Mouse (Mus musculus) stomach, postnatal 0 days (tissue): Measurements from ENCODE around the gene Kdm4a. TPM values are rescaled to one million over a fixed set of nuclear protein-coding genes. Genes with fewer than 3 reads are reported as not detected.
A peak's percentile ranks its signal among the peaks of the same experiment; 100 is the strongest.

Source experiments
- ATAC-seq: fragments of 200-750 bp; cut with Nextera tagmentation; 2 replicates; pipeline ENCODE4 v1.8.0; 2017; ENCODE audit not compliant: low FRiP score, low TSS enrichment
- DNase-seq: peaks from one replicate; pipeline ENCODE4 v3.0.0-alpha.2; 2016; ENCODE audit warnings: low spot score
- H3K27ac ChIP-seq: fragments of 300-500 bp; sonication (generic); replicated peaks from 2 replicates; pipeline ENCODE4 v1.5.1; 2014; ENCODE audit warnings: mild to moderate bottlenecking, control low read depth
- H3K27me3 ChIP-seq: fragments of 300-500 bp; sonication (generic); 2 replicates; pipeline ENCODE4 v1.6.1; 2014; ENCODE audit warnings: low read length; ENCODE audit not compliant: control insufficient read depth, insufficient read depth
- H3K36me3 ChIP-seq: fragments of 300-500 bp; sonication (generic); 2 replicates; pipeline ENCODE4 v1.6.1; 2014; ENCODE audit warnings: low read length, mixed read lengths; ENCODE audit not compliant: control insufficient read depth, insufficient read depth
- H3K4me1 ChIP-seq: fragments of 300-500 bp; sonication (generic); replicated peaks from 2 replicates; pipeline ENCODE4 v1.6.1; 2014; ENCODE audit warnings: antibody characterized with exemption; ENCODE audit not compliant: control insufficient read depth, insufficient read depth
- H3K4me2 ChIP-seq: fragments of 300-500 bp; sonication (generic); replicated peaks from 2 replicates; pipeline ENCODE4 v1.6.1; 2014; ENCODE audit warnings: low read depth, mild to moderate bottlenecking, control low read depth, moderate library complexity
- H3K4me3 ChIP-seq: fragments of 300-500 bp; sonication (generic); 2 replicates; pipeline ENCODE4 v1.5.1; 2014; ENCODE audit warnings: low read depth, low read length, control low read depth
- H3K9ac ChIP-seq: fragments of 300-500 bp; sonication (generic); 2 replicates; pipeline ENCODE4 v1.6.1; 2014; ENCODE audit warnings: mild to moderate bottlenecking, low read length, control low read depth, mixed read lengths
- H3K9me3 ChIP-seq: fragments of 300-500 bp; sonication (generic); 2 replicates; pipeline ENCODE4 v1.6.1; 2016; ENCODE audit warnings: low read length; ENCODE audit not compliant: control insufficient read depth
- CTCF ChIP-seq: IDR thresholded peaks from 2 replicates; pipeline ENCODE4 v1.5.1; 2016; ENCODE audit warnings: antibody characterized with exemption, low read depth, mild to moderate bottlenecking, moderate library complexity
- EP300 ChIP-seq: optimal IDR thresholded peaks from 2 replicates; pipeline ENCODE3; 2016; ENCODE audit warnings: antibody characterized with exemption
- WGBS: fragments of 180-500 bp; shearing (Covaris S2); extraction: QIAGEN DNeasy Blood & Tissue Kit; methylation state at CpG from one replicate; pipeline ENCODE4 v1.1.7; 2014; 5-methylcytosine and 5-hydroxymethylcytosine counted together
- polyA plus RNA-seq: library from polyadenylated mRNA; unstranded; fragments of >200 nt; fragmentation: Nextera tagmentation; extraction: Ambion mirVana; gene quantifications from 2 replicates; pipeline ENCODE4 v1.2.1, GENCODE M21; 2015

The Kdm4a gene
- 14.4 and 14.6 TPM in 2 replicates for polyA plus RNA-seq

GRCm38 (mm10) chr4:118179467-118180300 is at the start of gene Kdm4a:
Kdm4a (minus strand) TSS chr4:118180043.
- H3K9me3 ChIP-seq: no peaks in the 10 kb centered on the region
- peaks cover 16% of the 10 kb centered on the region for H3K36me3 ChIP-seq
- H3K4me2 ChIP-seq: peak within 1 kb of the TSS; percentile 71
- peak; percentile 94 for DNase-seq
- peak; percentile 100 for ATAC-seq
- TF ChIP-seq EP300 (no peak), CTCF (no peak; the same call in 1 of the 2 replicates)
- H3K9ac ChIP-seq: peak within 1 kb of the TSS; percentile 70
- no peaks in the 10 kb centered on the region for H3K4me1 ChIP-seq
- H3K27ac ChIP-seq: peak within 1 kb of the TSS; percentile 95
- no peaks in the 10 kb centered on the region for H3K27me3 ChIP-seq
- under 1% methylated on average over 38 of the region's 38 CpGs for WGBS
- H3K4me3 ChIP-seq: peak within 1 kb of the TSS; percentile 80

GRCm38 (mm10) chr4:118229035-118229770 is 49.4 kb upstream of the Kdm4a start:
- H3K9me3 ChIP-seq: no peaks in the 10 kb centered on the region
- TF ChIP-seq CTCF (no peak), EP300 (no peak)
- ATAC-seq: no peak
- H3K36me3 ChIP-seq: peaks cover 44% of the 10 kb centered on the region
- 60% methylated on average over 6 of the region's 6 CpGs for WGBS
- no peaks in the 10 kb centered on the region for H3K27me3 ChIP-seq
- no peak overlapping the region for H3K4me2 ChIP-seq
- no peaks in the 10 kb centered on the region for H3K4me1 ChIP-seq
- no peak for DNase-seq
- no peak overlapping the region for H3K9ac ChIP-seq
- H3K4me3 ChIP-seq: no peak overlapping the region
- H3K27ac ChIP-seq: no peak overlapping the region

- Histone ChIP-seq H3K4me1 (no peaks in the 10 kb centered on the region), H3K4me2 (no peak overlapping the region), H3K9me3 (no peaks in the 10 kb centered on the region), H3K9ac (no peak overlapping the region), H3K27ac (no peak overlapping the region), H3K36me3 (peaks cover 55% of the 10 kb centered on the region), H3K27me3 (no peaks in the 10 kb centered on the region), H3K4me3 (no peak overlapping the region)
- no peak for DNase-seq
- no peak for ATAC-seq
- no peak for TF ChIP-seq CTCF
- no peak for TF ChIP-seq EP300
- WGBS: 81% methylated on average over 12 of the region's 12 CpGs
Measured at GRCm38 (mm10) chr4:118227398-118227797, 47.6 kb upstream of the Kdm4a start.

GRCm38 (mm10) chr4:118221261-118221660 is 41.4 kb upstream of the Kdm4a start:
- Histone ChIP-seq H3K4me3 (no peak overlapping the region), H3K27ac (no peak overlapping the region), H3K9me3 (no peaks in the 10 kb centered on the region), H3K36me3 (peaks cover 44% of the 10 kb centered on the region), H3K9ac (no peak overlapping the region), H3K4me2 (no peak overlapping the region), H3K4me1 (no peaks in the 10 kb centered on the region), H3K27me3 (no peaks in the 10 kb centered on the region)
- no peak for DNase-seq
- TF ChIP-seq EP300 (no peak), CTCF (no peak)
- 71% methylated on average over 7 of the region's 7 CpGs for WGBS
- no peak for ATAC-seq

- no peak overlapping the region for H3K4me2 ChIP-seq
- DNase-seq (no peak), ATAC-seq (no peak)
- WGBS: 73% methylated on average over 9 of the region's 9 CpGs
- TF ChIP-seq EP300 (no peak), CTCF (no peak)
- no peak overlapping the region for H3K9ac ChIP-seq
- H3K4me3 ChIP-seq: no peak overlapping the region
- no peaks in the 10 kb centered on the region for H3K9me3 ChIP-seq
- H3K27me3 ChIP-seq: no peaks in the 10 kb centered on the region
- H3K36me3 ChIP-seq: peaks cover 41% of the 10 kb centered on the region
- H3K4me1 ChIP-seq: no peaks in the 10 kb centered on the region
- no peak overlapping the region for H3K27ac ChIP-seq
Measured at GRCm38 (mm10) chr4:118220756-118221155, 40.9 kb upstream of the Kdm4a start.

GRCm38 (mm10) chr4:118219487-118219886 is 39.6 kb upstream of the Kdm4a start:
- H3K27ac ChIP-seq: no peak overlapping the region
- H3K9me3 ChIP-seq: no peaks in the 10 kb centered on the region
- H3K36me3 ChIP-seq: peaks cover 32% of the 10 kb centered on the region
- WGBS: 69% methylated on average over 6 of the region's 6 CpGs
- H3K4me1 ChIP-seq: no peaks in the 10 kb centered on the region
- H3K4me2 ChIP-seq: no peak overlapping the region
- no peaks in the 10 kb centered on the region for H3K27me3 ChIP-seq
- DNase-seq (no peak), ATAC-seq (no peak)
- no peak overlapping the region for H3K9ac ChIP-seq
- no peak overlapping the region for H3K4me3 ChIP-seq
- TF ChIP-seq EP300 (no peak), CTCF (no peak)
